Mouse (Mus musculus) R1 (cell line): ENCODE measurements around the gene Nckipsd.
A peak's percentile ranks its signal among the peaks of the same experiment; 100 is the strongest.

Experiments
- DNase-seq: peaks from one replicate; pipeline ENCODE4 v3.0.0-alpha.2; 2018; ENCODE audit warnings: low read depth, low spot score

Nckipsd gene

GRCm38 (mm10) chr9:108808163-108808665, at the start of gene Nckipsd:
Nckipsd (plus strand) TSS chr9:108808368.
- DNase-seq: peak; percentile 91

- DNase-seq: peak; percentile 50
Measured at GRCm38 (mm10) chr9:108759121-108759520, 49.0 kb upstream of the Nckipsd start.

- DNase-seq: peak; percentile 94
Measured at GRCm38 (mm10) chr9:108759805-108760204, 48.4 kb upstream of the Nckipsd start.

GRCm38 (mm10) chr9:108761561-108761960, 46.6 kb upstream of the Nckipsd start:
- no peak for DNase-seq

GRCm38 (mm10) chr9:108764971-108765370, 43.2 kb upstream of the Nckipsd start:
- no peak for DNase-seq

- DNase-seq: no peak
Measured at GRCm38 (mm10) chr9:108776614-108777013, 31.6 kb upstream of the Nckipsd start.

GRCm38 (mm10) chr9:108777276-108777675, 30.9 kb upstream of the Nckipsd start:
- DNase-seq: no peak

- no peak for DNase-seq
Measured at GRCm38 (mm10) chr9:108780959-108781358, 27.2 kb upstream of the Nckipsd start.

- DNase-seq: no peak
Measured at GRCm38 (mm10) chr9:108781891-108782290, 26.3 kb upstream of the Nckipsd start.

GRCm38 (mm10) chr9:108782836-108783547, 25.2 kb upstream of the Nckipsd start:
- no peak for DNase-seq

- DNase-seq: peak; percentile 98
Measured at GRCm38 (mm10) chr9:108783548-108784463, 24.4 kb upstream of the Nckipsd start, which contains the start of gene Ip6k2. Ip6k2 (plus strand) TSS chr9:108783796.

GRCm38 (mm10) chr9:108785416-108785815, 22.8 kb upstream of the Nckipsd start:
- no peak for DNase-seq

GRCm38 (mm10) chr9:108786494-108786893, 21.7 kb upstream of the Nckipsd start:
- no peak for DNase-seq

GRCm38 (mm10) chr9:108787080-108787479, 21.1 kb upstream of the Nckipsd start:
- no peak for DNase-seq

- DNase-seq: no peak
Measured at GRCm38 (mm10) chr9:108788713-108789112, 19.5 kb upstream of the Nckipsd start.

GRCm38 (mm10) chr9:108792307-108792706, 15.9 kb upstream of the Nckipsd start:
- DNase-seq: no peak

GRCm38 (mm10) chr9:108792730-108793129, 15.4 kb upstream of the Nckipsd start:
- DNase-seq: no peak

GRCm38 (mm10) chr9:108795281-108795680, 12.9 kb upstream of the Nckipsd start:
- no peak for DNase-seq

- peak; percentile 83 for DNase-seq
Measured at GRCm38 (mm10) chr9:108795762-108796161, 12.4 kb upstream of the Nckipsd start.

- DNase-seq: no peak
Measured at GRCm38 (mm10) chr9:108796351-108796981, 11.7 kb upstream of the Nckipsd start.

- no peak for DNase-seq
Measured at GRCm38 (mm10) chr9:108797477-108797876, 10.7 kb upstream of the Nckipsd start.
